ENCODE assay signal across 11 mouse cellular contexts in the genomic region with DNA sequence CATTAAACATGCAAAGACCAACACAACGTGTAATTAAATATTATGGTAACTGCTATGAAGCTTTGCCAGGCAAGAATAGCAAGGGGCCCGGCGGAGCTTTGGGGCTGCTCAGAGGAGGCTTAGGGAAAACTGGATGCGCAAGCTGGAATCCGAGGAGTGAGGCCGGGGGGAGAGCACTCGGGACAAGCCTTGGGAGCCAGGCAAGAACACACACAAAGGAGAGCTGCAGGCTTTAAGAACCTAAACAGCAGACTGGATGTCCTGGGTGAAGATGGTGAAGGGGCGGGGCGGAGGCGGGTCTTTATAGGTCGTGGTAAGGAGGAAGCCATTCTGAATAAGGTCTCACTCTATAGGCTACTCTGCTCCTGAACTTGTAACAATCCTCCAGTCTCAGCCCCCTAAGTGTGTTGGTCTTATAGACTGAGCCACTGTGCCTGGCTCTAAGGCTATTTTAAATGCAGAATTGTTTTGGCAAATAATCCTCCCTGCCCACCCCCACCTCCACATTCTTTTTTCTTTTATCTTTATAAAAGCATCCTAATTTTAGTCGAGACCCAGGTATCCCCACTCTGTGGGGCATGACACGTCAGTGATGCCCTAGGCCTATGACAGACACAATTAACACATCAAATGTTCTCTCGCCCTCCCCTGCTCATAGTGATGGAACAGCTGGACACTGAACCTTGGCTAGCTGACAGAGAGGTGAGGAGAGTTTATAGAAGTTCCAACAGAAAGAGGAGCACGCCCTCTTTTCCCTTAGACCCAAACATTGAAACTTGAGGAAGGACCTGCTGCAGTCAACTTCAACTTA. TPM values are rescaled to one million over a fixed set of nuclear protein-coding genes. Genes with fewer than 3 reads are reported as not detected.
DNase-seq lines count a peak whose midpoint lies in the region; ATAC-seq lines count a peak whose summit lies in the region.
"Had no signal": no experiment of that assay in that cellular context is flagged by ENCODE, and none has a peak within 500 bp of the region (broad histone marks: within the 10 kb centered on the region; RNA-seq: fewer than 3 reads in every experiment).

No protein-coding gene starts in this region.

- H3K9ac ChIP-seq in kidney, embryonic 14.5 days (ENCODE audit: low read depth, low read length) = no peak overlapping the region
- no peak overlapping the region for H3K9ac ChIP-seq in hindbrain, embryonic 15.5 days
- no peak overlapping the region for H3K9ac ChIP-seq in midbrain, embryonic 16.5 days (ENCODE audit: low read depth, low read length)
- no peak overlapping the region for H3K9ac ChIP-seq in heart, embryonic 11.5 days (ENCODE audit: low read depth, low read length)
- H3K9ac ChIP-seq: liver, embryonic 14.5 days had no signal

- H3K36me3 ChIP-seq in kidney, embryonic 14.5 days (ENCODE audit: control insufficient read depth, insufficient read depth, low read length) = no peaks in the 10 kb centered on the region
- no peaks in the 10 kb centered on the region for H3K36me3 ChIP-seq in embryonic facial prominence, embryonic 10.5 days (replicated peaks)
- H3K36me3 ChIP-seq in hindbrain, embryonic 15.5 days = no peaks in the 10 kb centered on the region
- no peaks in the 10 kb centered on the region for H3K36me3 ChIP-seq in midbrain, embryonic 16.5 days (ENCODE audit: control insufficient read depth, insufficient read depth, low read length)
- no peaks in the 10 kb centered on the region for H3K36me3 ChIP-seq in heart, embryonic 11.5 days (ENCODE audit: control insufficient read depth, insufficient read depth, low read length)
- H3K36me3 ChIP-seq: heart, embryonic 10.5 days had no signal

- no peaks in the 10 kb centered on the region for H3K9me3 ChIP-seq in kidney, embryonic 14.5 days (ENCODE audit: control insufficient read depth, low read length)
- H3K9me3 ChIP-seq in embryonic facial prominence, embryonic 10.5 days = no peaks in the 10 kb centered on the region
- no peaks in the 10 kb centered on the region for H3K9me3 ChIP-seq in hindbrain, embryonic 15.5 days
- no peaks in the 10 kb centered on the region for H3K9me3 ChIP-seq in midbrain, embryonic 16.5 days (replicated peaks; ENCODE audit: control insufficient read depth, low read length, poor library complexity, severe bottlenecking)
- H3K9me3 ChIP-seq in heart, embryonic 11.5 days (replicated peaks; ENCODE audit: control insufficient read depth, low read length) = no peaks in the 10 kb centered on the region
- H3K9me3 ChIP-seq: heart, embryonic 10.5 days had no signal

- ATAC-seq in kidney, embryonic 14.5 days (ENCODE audit: low FRiP score, low TSS enrichment) = peak; percentile 68
- ATAC-seq in hindbrain, embryonic 15.5 days (ENCODE audit: low FRiP score, low read depth) = peak; percentile 13; the same call in 1 of the 2 replicates
- ATAC-seq in midbrain, embryonic 16.5 days = peak; percentile 69; the same call in 1 of the 2 replicates
- ATAC-seq in heart, embryonic 11.5 days (replicated peaks; ENCODE audit: insufficient number of reproducible peaks, low FRiP score, low TSS enrichment) = no peak

- intact Hi-C loops in heart, postnatal 10 days (cut with DNase I) = no loop called here

- no peak overlapping the region for H3K4me3 ChIP-seq in kidney, embryonic 14.5 days (ENCODE audit: low read length)
- H3K4me3 ChIP-seq in embryonic facial prominence, embryonic 10.5 days = peak overlapping the region; percentile 12; the same call in 1 of the 2 replicates
- no peak overlapping the region for H3K4me3 ChIP-seq in hindbrain, embryonic 15.5 days
- no peak overlapping the region for H3K4me3 ChIP-seq in midbrain, embryonic 16.5 days (ENCODE audit: low read depth, low read length)
- no peak overlapping the region for H3K4me3 ChIP-seq in heart, embryonic 11.5 days (ENCODE audit: low read depth, low read length)
- H3K4me3 ChIP-seq: heart, embryonic 10.5 days had no signal

- no peaks in the 10 kb centered on the region for H3K27me3 ChIP-seq in kidney, embryonic 14.5 days (ENCODE audit: control insufficient read depth, insufficient read depth, low read length)
- no peaks in the 10 kb centered on the region for H3K27me3 ChIP-seq in embryonic facial prominence, embryonic 10.5 days (replicated peaks; ENCODE audit: low read depth, poor library complexity, severe bottlenecking)
- H3K27me3 ChIP-seq in hindbrain, embryonic 15.5 days = no peaks in the 10 kb centered on the region
- no peaks in the 10 kb centered on the region for H3K27me3 ChIP-seq in midbrain, embryonic 16.5 days (ENCODE audit: control insufficient read depth, insufficient read depth, low read depth, low read length)
- H3K27me3 ChIP-seq in heart, embryonic 11.5 days (ENCODE audit: control insufficient read depth, insufficient read depth, low read length) = peaks cover 68% of the 10 kb centered on the region

- H3K27ac ChIP-seq in kidney, embryonic 14.5 days (ENCODE audit: low read depth, low read length) = peak overlapping the region; percentile 13; the same call in 1 of the 2 replicates
- peak overlapping the region; percentile 65 for H3K27ac ChIP-seq in embryonic facial prominence, embryonic 10.5 days (replicated peaks)
- H3K27ac ChIP-seq in hindbrain, embryonic 15.5 days (replicated peaks) = peak overlapping the region; percentile 9; the same call in 1 of the 2 replicates
- H3K27ac ChIP-seq in midbrain, embryonic 16.5 days (ENCODE audit: low read length) = peak overlapping the region; percentile 23
- H3K27ac ChIP-seq in heart, embryonic 11.5 days (ENCODE audit: low read depth, low read length) = no peak overlapping the region
- H3K27ac ChIP-seq: heart, embryonic 10.5 days; liver, embryonic 14.5 days had no signal

- no peak for DNase-seq in kidney, postnatal 14 days
- DNase-seq in embryonic facial prominence, embryonic 10.5 days (ENCODE audit: low spot score) = peak; percentile 63
- no peak for DNase-seq in heart, postnatal 10 days
- DNase-seq in liver = no peak
- DNase-seq: adrenal gland, adult 2 months had no signal

- WGBS in kidney, embryonic 14.5 days = 42% methylated on average over 15 of the region's 15 CpGs
- 49% methylated on average over 15 of the region's 15 CpGs for WGBS in embryonic facial prominence, embryonic 10.5 days
- WGBS in hindbrain, embryonic 15.5 days = 34% methylated on average over 15 of the region's 15 CpGs
- WGBS in midbrain, embryonic 16.5 days = 21% methylated on average over 15 of the region's 15 CpGs
- WGBS in heart, embryonic 11.5 days (ENCODE audit: insufficient replicate concordance) = 56% methylated on average over 15 of the region's 15 CpGs

- H3K4me2 ChIP-seq in kidney, embryonic 14.5 days (replicated peaks; ENCODE audit: low read depth, low read length) = no peak overlapping the region
- H3K4me2 ChIP-seq in hindbrain, embryonic 15.5 days = no peak overlapping the region
- H3K4me2 ChIP-seq in midbrain, embryonic 16.5 days (ENCODE audit: low read length) = no peak overlapping the region
- H3K4me2 ChIP-seq in heart, embryonic 11.5 days = no peak overlapping the region

- H3K4me1 ChIP-seq in kidney, embryonic 14.5 days (ENCODE audit: control insufficient read depth, insufficient read depth, low read length) = peaks cover 6% of the 10 kb centered on the region; the same call in 1 of the 2 replicates
- H3K4me1 ChIP-seq in embryonic facial prominence, embryonic 10.5 days = peaks cover 45% of the 10 kb centered on the region
- peaks cover 24% of the 10 kb centered on the region for H3K4me1 ChIP-seq in hindbrain, embryonic 15.5 days (replicated peaks)
- peaks cover 11% of the 10 kb centered on the region for H3K4me1 ChIP-seq in midbrain, embryonic 16.5 days (ENCODE audit: control insufficient read depth, insufficient read depth, low read length)
- H3K4me1 ChIP-seq in heart, embryonic 11.5 days (ENCODE audit: control insufficient read depth, insufficient read depth, low read length) = no peaks in the 10 kb centered on the region
- H3K4me1 ChIP-seq: heart, embryonic 10.5 days had no signal

RNA-seq across cellular contexts. Expression of a gene that starts 36.9 kb away (rescaled TPM):
- 9.5 and 17.4 TPM in 2 replicates for polyA plus RNA-seq in kidney, embryonic 14.5 days (2014; fragmentation: Nextera tagmentation; extraction: Ambion mirVana)
- polyA plus RNA-seq in embryonic facial prominence, embryonic 10.5 days (2016; fragmentation: Nextera tagmentation; extraction: Ambion mirVana) = 9.2 and 10.5 TPM in 2 replicates
- 22.4 and 23.3 TPM in 2 replicates for polyA plus RNA-seq in hindbrain, embryonic 15.5 days (2015; fragmentation: Nextera tagmentation; extraction: Ambion mirVana)
- 17.3 and 17.8 TPM in 2 replicates for polyA plus RNA-seq in midbrain, embryonic 16.5 days (2015; fragmentation: Nextera tagmentation; extraction: Ambion mirVana)
- polyA plus RNA-seq in heart, embryonic 11.5 days (2014; fragmentation: Nextera tagmentation; extraction: Ambion mirVana) = 4.8 and 5.2 TPM in 2 replicates
- 10 to 100 TPM; 17.8 to 20.2 TPM for total RNA-seq in heart, postnatal 10 days (2021)
